17 mouse cellular contexts compared by ENCODE assay signal in the genomic region with DNA sequence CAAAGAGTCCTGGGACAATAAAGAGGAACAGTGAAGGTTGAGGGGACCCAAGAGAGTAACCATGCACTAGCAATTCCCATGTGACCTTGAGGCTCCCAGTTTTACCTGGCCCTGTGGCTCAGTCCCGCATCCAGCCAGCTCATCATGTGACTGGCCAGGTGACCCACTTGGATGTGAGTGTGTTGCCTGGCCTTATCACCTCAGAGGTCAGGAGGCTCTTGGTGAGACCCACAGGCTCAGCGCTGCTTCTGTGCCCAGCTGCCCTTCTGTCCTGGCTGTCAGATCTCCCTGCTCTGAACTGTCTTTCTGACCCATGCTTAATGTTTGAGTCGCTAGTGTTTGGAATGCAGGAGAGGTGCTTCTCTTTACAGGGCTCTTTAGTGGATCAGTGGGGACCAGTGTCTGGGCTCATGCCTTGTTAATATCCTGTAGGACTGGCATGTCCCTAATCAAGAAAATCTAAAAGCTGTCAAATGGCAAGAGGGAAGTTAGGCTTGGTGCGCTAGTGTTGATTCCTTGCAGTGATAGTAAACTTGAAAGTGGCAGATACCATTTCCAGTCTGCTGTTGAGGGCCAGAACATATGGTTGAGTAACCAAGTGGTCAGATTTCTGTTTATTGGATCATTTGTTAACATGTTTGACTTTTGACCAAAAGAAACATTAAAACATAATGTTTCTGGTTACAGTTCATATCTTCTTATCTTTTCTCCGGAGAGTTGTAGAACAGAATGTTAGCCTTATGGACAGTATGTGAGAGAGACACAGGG. TPM values are rescaled to one million over a fixed set of nuclear protein-coding genes. Genes with fewer than 3 reads are reported as not detected.
A peak's percentile ranks its signal among the peaks of the same experiment; 100 is the strongest.
DNase-seq lines count a peak whose midpoint lies in the region; ATAC-seq and TF ChIP-seq lines count a peak whose summit lies in the region.
"Had no signal": no experiment of that assay in that cellular context is flagged by ENCODE, and none has a peak within 500 bp of the region (broad histone marks: within the 10 kb centered on the region; RNA-seq: fewer than 3 reads in every experiment).

No protein-coding gene starts in this region.

- WGBS in embryonic facial prominence, embryonic 13.5 days, result 71% methylated on average over 5 of the region's 5 CpGs
- WGBS in embryonic facial prominence, embryonic 10.5 days, result 78% methylated on average over 5 of the region's 5 CpGs
- 43% methylated on average over 5 of the region's 5 CpGs for WGBS in lung, embryonic 16.5 days
- WGBS in lung, adult 2 months, result 42% methylated on average over 5 of the region's 5 CpGs
- 89% methylated on average over 5 of the region's 5 CpGs for WGBS in midbrain, embryonic 13.5 days

- H3K27me3 ChIP-seq in embryonic facial prominence, embryonic 13.5 days, result no peaks in the 10 kb centered on the region
- H3K27me3 ChIP-seq in embryonic facial prominence, embryonic 10.5 days (replicated peaks; ENCODE audit: low read depth, poor library complexity, severe bottlenecking), result no peaks in the 10 kb centered on the region
- H3K27me3 ChIP-seq in lung, embryonic 16.5 days (ENCODE audit: control insufficient read depth, insufficient read depth, low read depth, low read length), result no peaks in the 10 kb centered on the region
- no peaks in the 10 kb centered on the region for H3K27me3 ChIP-seq in midbrain, embryonic 13.5 days
- H3K27me3 ChIP-seq: neural tube, embryonic 15.5 days; Patski had no signal

- H3K27ac ChIP-seq in embryonic facial prominence, embryonic 13.5 days, result no peak overlapping the region
- no peak overlapping the region for H3K27ac ChIP-seq in embryonic facial prominence, embryonic 10.5 days (replicated peaks)
- no peak overlapping the region for H3K27ac ChIP-seq in lung, embryonic 16.5 days (ENCODE audit: low read length)
- H3K27ac ChIP-seq in midbrain, embryonic 13.5 days, result no peak overlapping the region
- H3K27ac ChIP-seq: forebrain, embryonic 10.5 days; heart, embryonic 10.5 days; macrophage; neural tube, embryonic 15.5 days had no signal

- 0 out of 2 replicates have a peak overlapping the region, but pooled peaks have one; percentile 32 for H3K9ac ChIP-seq in embryonic facial prominence, embryonic 13.5 days
- 0 out of 2 replicates have a peak overlapping the region, but pooled peaks have one; percentile 0 for H3K9ac ChIP-seq in lung, embryonic 16.5 days (ENCODE audit: low read length)
- no peak overlapping the region for H3K9ac ChIP-seq in midbrain, embryonic 13.5 days (replicated peaks)
- H3K9ac ChIP-seq: neural tube, embryonic 15.5 days had no signal

- peaks cover 49% of the 10 kb centered on the region for H3K4me1 ChIP-seq in embryonic facial prominence, embryonic 13.5 days
- peaks cover 27% of the 10 kb centered on the region for H3K4me1 ChIP-seq in embryonic facial prominence, embryonic 10.5 days
- peaks cover 26% of the 10 kb centered on the region for H3K4me1 ChIP-seq in lung, embryonic 16.5 days (replicated peaks; ENCODE audit: control insufficient read depth, insufficient read depth, low read length)
- peaks cover 35% of the 10 kb centered on the region for H3K4me1 ChIP-seq in lung, adult 2 months (ENCODE audit: control insufficient read depth, insufficient read depth, low read length)
- H3K4me1 ChIP-seq in midbrain, embryonic 13.5 days (replicated peaks), result no peaks in the 10 kb centered on the region

- H3K4me2 ChIP-seq in embryonic facial prominence, embryonic 13.5 days, result no peak overlapping the region
- no peak overlapping the region for H3K4me2 ChIP-seq in lung, embryonic 16.5 days (ENCODE audit: low read depth, low read length)
- H3K4me2 ChIP-seq in midbrain, embryonic 13.5 days (replicated peaks), result no peak overlapping the region
- H3K4me2 ChIP-seq: midbrain, embryonic 11.5 days; neural tube, embryonic 15.5 days had no signal

- TF ChIP-seq CTCF in lung, adult 2 months (IDR thresholded peaks at IDR 0.05; ENCODE audit: insufficient read depth, low read length), result no peak

- H3K4me3 ChIP-seq in embryonic facial prominence, embryonic 13.5 days, result no peak overlapping the region
- no peak overlapping the region for H3K4me3 ChIP-seq in embryonic facial prominence, embryonic 10.5 days
- no peak overlapping the region for H3K4me3 ChIP-seq in lung, embryonic 16.5 days (ENCODE audit: low read length)
- no peak overlapping the region for H3K4me3 ChIP-seq in lung, adult 2 months (replicated peaks; ENCODE audit: extremely low read depth, low read depth, low read length)
- H3K4me3 ChIP-seq in midbrain, embryonic 13.5 days (replicated peaks), result no peak overlapping the region
- H3K4me3 ChIP-seq: forebrain, embryonic 10.5 days; heart, embryonic 10.5 days; neural tube, embryonic 15.5 days had no signal

- H3K36me3 ChIP-seq in embryonic facial prominence, embryonic 13.5 days, result no peaks in the 10 kb centered on the region
- no peaks in the 10 kb centered on the region for H3K36me3 ChIP-seq in embryonic facial prominence, embryonic 10.5 days (replicated peaks)
- no peaks in the 10 kb centered on the region for H3K36me3 ChIP-seq in lung, embryonic 16.5 days (ENCODE audit: control insufficient read depth, insufficient read depth, low read length)
- H3K36me3 ChIP-seq in midbrain, embryonic 13.5 days, result no peaks in the 10 kb centered on the region
- H3K36me3 ChIP-seq: forebrain, embryonic 10.5 days; heart, embryonic 10.5 days; neural tube, embryonic 15.5 days had no signal

- no peak for TF ChIP-seq POLR2A in lung, adult 2 months (IDR thresholded peaks at IDR 0.05; ENCODE audit: borderline replicate concordance, extremely low read depth, low read depth, low read length)

- ATAC-seq in embryonic facial prominence, embryonic 13.5 days (ENCODE audit: insufficient number of reproducible peaks, insufficient read depth, low FRiP score, low TSS enrichment, low read depth), result no peak
- no peak for ATAC-seq in lung, embryonic 16.5 days (ENCODE audit: low read depth)
- ATAC-seq in midbrain, embryonic 13.5 days, result no peak
- ATAC-seq: Patski had no signal

- DNase-seq in embryonic facial prominence, embryonic 10.5 days (ENCODE audit: low spot score), result no peak
- peak; percentile 30 for DNase-seq in kidney, adult 11 months
- no peak for DNase-seq in kidney, adult 8-10 months
- DNase-seq in lung, adult 2 months, result no peak
- no peak for DNase-seq in adrenal gland, adult 8-10 months
- DNase-seq: cerebellum, adult 9-10 months; lung, adult 18-20 months; thymus, postnatal 36 days had no signal

- H3K9me3 ChIP-seq in embryonic facial prominence, embryonic 13.5 days, result no peaks in the 10 kb centered on the region
- no peaks in the 10 kb centered on the region for H3K9me3 ChIP-seq in embryonic facial prominence, embryonic 10.5 days
- no peaks in the 10 kb centered on the region for H3K9me3 ChIP-seq in lung, embryonic 16.5 days (ENCODE audit: control insufficient read depth, low read length)
- H3K9me3 ChIP-seq in midbrain, embryonic 13.5 days, result no peaks in the 10 kb centered on the region
- H3K9me3 ChIP-seq: forebrain, embryonic 10.5 days; heart, embryonic 10.5 days; neural tube, embryonic 15.5 days had no signal

RNA-seq across cellular contexts. Expression of a gene that starts 54.2 kb away (rescaled TPM):
- polyA plus RNA-seq in embryonic facial prominence, embryonic 13.5 days (2015; fragmentation: Nextera tagmentation; extraction: Ambion mirVana), result 48.4 and 51.3 TPM in 2 replicates
- 40.4 and 48.1 TPM in 2 replicates for polyA plus RNA-seq in embryonic facial prominence, embryonic 10.5 days (2016; fragmentation: Nextera tagmentation; extraction: Ambion mirVana)
- 61.5 and 65.7 TPM in 2 replicates for polyA plus RNA-seq in lung, embryonic 16.5 days (2015; fragmentation: Nextera tagmentation; extraction: Ambion mirVana)
- polyA plus RNA-seq in lung, adult 2 months (2012; rRNA removed), result 123 and 152 TPM in 2 replicates
- 29.2 and 31.5 TPM in 2 replicates for polyA plus RNA-seq in midbrain, embryonic 13.5 days (2015; fragmentation: Nextera tagmentation; extraction: Ambion mirVana)
- 100 to 1,000 TPM; 134 to 193 (median 146) TPM for total RNA-seq in adrenal gland, adult 8-10 months (2022)

RNA-seq across cellular contexts. Expression of a gene that starts 55.7 kb away (rescaled TPM):
- 24.2 and 27.2 TPM in 2 replicates for polyA plus RNA-seq in embryonic facial prominence, embryonic 13.5 days (2015; fragmentation: Nextera tagmentation; extraction: Ambion mirVana)
- polyA plus RNA-seq in embryonic facial prominence, embryonic 10.5 days (2016; fragmentation: Nextera tagmentation; extraction: Ambion mirVana), result 30.1 and 31.9 TPM in 2 replicates
- polyA plus RNA-seq in lung, embryonic 16.5 days (2015; fragmentation: Nextera tagmentation; extraction: Ambion mirVana), result 14.5 and 14.7 TPM in 2 replicates
- polyA plus RNA-seq in lung, adult 2 months (2012; rRNA removed), result 6.9 and 7.6 TPM in 2 replicates
- 31.5 and 32.6 TPM in 2 replicates for polyA plus RNA-seq in midbrain, embryonic 13.5 days (2015; fragmentation: Nextera tagmentation; extraction: Ambion mirVana)
- total RNA-seq in adrenal gland, adult 8-10 months (2022), result 10 to 100 TPM; 13.2 to 19.8 (median 15.1) TPM
